Mouse (Mus musculus): ENCODE data around the gene Spop. TPM values are rescaled to one million over a fixed set of nuclear protein-coding genes. Genes with fewer than 3 reads are reported as not detected.
"Not testable (repeated sequence)": the region's sequence is repeated elsewhere in the genome, so short reads cannot be mapped to it uniquely, and the experiment has no call there.

Gene Spop
- polyA plus RNA-seq, 1 experiment from 2014 or later: 89.6 TPM

GRCm38 (mm10) chr11:95500412-95500811 lies 86.5 kb downstream of the Spop start:
- 50% methylated on average over 4 of the region's 4 CpGs for WGBS
- ATAC-seq (ENCODE audit: insufficient number of reproducible peaks, insufficient read depth, low FRiP score, low read depth): no peak

GRCm38 (mm10) chr11:95500836-95501235 lies 87.0 kb downstream of the Spop start:
- Histone ChIP-seq H3K27me3 (ENCODE audit: control insufficient read depth, insufficient read depth, low read length) (no peaks in the 10 kb centered on the region), H3K27ac (replicated peaks in 1 of 2; ENCODE audit: control insufficient read depth in 1 of 2, insufficient read depth in 1 of 2, low read depth in 2 of 2, low read length in 2 of 2) (no peak overlapping the region), H3K9ac (ENCODE audit: low read length) (no peak overlapping the region), H3K9me3 (ENCODE audit: control insufficient read depth, low read length) (no peaks in the 10 kb centered on the region), H3K36me3 (ENCODE audit: control insufficient read depth, insufficient read depth, low read length) (peaks cover 11% of the 10 kb centered on the region; the same call in 1 of the 2 replicates), H3K4me3 (ENCODE audit: control insufficient read depth in 1 of 2, insufficient read depth in 1 of 2, low read depth in 1 of 2, low read length in 2 of 2) (no peak overlapping the region), H3K4me2 (ENCODE audit: low read length) (no peak overlapping the region), H3K4me1 (ENCODE audit: control insufficient read depth in 2 of 2, insufficient read depth in 2 of 2, low read length in 2 of 2) (peaks cover 9% of the 10 kb centered on the region in 2 experiments; a peak in 3 of 4 replicates)
- 60% methylated on average over 3 of the region's 3 CpGs for WGBS
- no peak for ATAC-seq (ENCODE audit: insufficient number of reproducible peaks, insufficient read depth, low FRiP score, low read depth)

More at GRCm38 (mm10) chr11:95500412-95500811, 86.5 kb downstream of the Spop start:
- no peaks in the 10 kb centered on the region for H3K27me3 ChIP-seq (ENCODE audit: control insufficient read depth, insufficient read depth, low read length)
- no peak overlapping the region for H3K4me3 ChIP-seq (ENCODE audit: control insufficient read depth in 1 of 2, insufficient read depth in 1 of 2, low read depth in 1 of 2, low read length in 2 of 2)
- no peak overlapping the region for H3K4me2 ChIP-seq (ENCODE audit: low read length)
- H3K27ac ChIP-seq (replicated peaks in 1 of 2; ENCODE audit: control insufficient read depth in 1 of 2, insufficient read depth in 1 of 2, low read depth in 2 of 2, low read length in 2 of 2): no peak overlapping the region
- no peak overlapping the region for H3K9ac ChIP-seq (ENCODE audit: low read length)
- H3K9me3 ChIP-seq (ENCODE audit: control insufficient read depth, low read length): no peaks in the 10 kb centered on the region
- H3K4me1 ChIP-seq (ENCODE audit: control insufficient read depth in 2 of 2, insufficient read depth in 2 of 2, low read length in 2 of 2): peaks cover 9% of the 10 kb centered on the region in 2 experiments; a peak in 3 of 4 replicates
- peaks cover 11% of the 10 kb centered on the region; the same call in 1 of the 2 replicates for H3K36me3 ChIP-seq (ENCODE audit: control insufficient read depth, insufficient read depth, low read length)

GRCm38 (mm10) chr11:95501826-95502225 lies 87.9 kb downstream of the Spop start:
- WGBS: 77% methylated on average over 8 of the region's 8 CpGs
- H3K4me3 ChIP-seq (ENCODE audit: control insufficient read depth in 1 of 2, insufficient read depth in 1 of 2, low read depth in 1 of 2, low read length in 2 of 2); H3K9me3 ChIP-seq (ENCODE audit: control insufficient read depth, low read length); H3K4me1 ChIP-seq (ENCODE audit: control insufficient read depth in 2 of 2, insufficient read depth in 2 of 2, low read length in 2 of 2); H3K9ac ChIP-seq (ENCODE audit: low read length); H3K27ac ChIP-seq (replicated peaks in 1 of 2; ENCODE audit: control insufficient read depth in 1 of 2, insufficient read depth in 1 of 2, low read depth in 2 of 2, low read length in 2 of 2); H3K27me3 ChIP-seq (ENCODE audit: control insufficient read depth, insufficient read depth, low read length); H3K4me2 ChIP-seq (ENCODE audit: low read length); ATAC-seq (ENCODE audit: insufficient number of reproducible peaks, insufficient read depth, low FRiP score, low read depth): not testable (repeated sequence)
- H3K36me3 ChIP-seq (ENCODE audit: control insufficient read depth, insufficient read depth, low read length): peaks cover 11% of the 10 kb centered on the region; the same call in 1 of the 2 replicates

- H3K4me1 ChIP-seq (ENCODE audit: control insufficient read depth in 2 of 2, insufficient read depth in 2 of 2, low read length in 2 of 2): peaks cover 9 to 12% of the 10 kb centered on the region in 2 experiments; a peak in 3 of 4 replicates
- 0 out of 2 replicates have a peak, but pooled peaks cover 3% of the 10 kb centered on the region for H3K27me3 ChIP-seq (ENCODE audit: control insufficient read depth, insufficient read depth, low read length)
- 35% methylated on average over 10 of the region's 10 CpGs for WGBS
- H3K27ac ChIP-seq (replicated peaks in 1 of 2; ENCODE audit: control insufficient read depth in 1 of 2, insufficient read depth in 1 of 2, low read depth in 2 of 2, low read length in 2 of 2): peak overlapping the region; percentile 32 to 64; a peak in 3 of 4 replicates
- H3K9me3 ChIP-seq (ENCODE audit: control insufficient read depth, low read length): no peaks in the 10 kb centered on the region
- H3K4me3 ChIP-seq (ENCODE audit: control insufficient read depth in 1 of 2, insufficient read depth in 1 of 2, low read depth in 1 of 2, low read length in 2 of 2): no peak overlapping the region
- no peak overlapping the region for H3K9ac ChIP-seq (ENCODE audit: low read length)
- H3K4me2 ChIP-seq (ENCODE audit: low read length): peak overlapping the region; percentile 2; the same call in 1 of the 2 replicates
- no peaks in the 10 kb centered on the region; the same call in 1 of the 2 replicates for H3K36me3 ChIP-seq (ENCODE audit: control insufficient read depth, insufficient read depth, low read length)
- ATAC-seq (ENCODE audit: insufficient number of reproducible peaks, insufficient read depth, low FRiP score, low read depth): 0 out of 2 replicates have a peak, but pooled peaks have one; percentile 18
Measured at GRCm38 (mm10) chr11:95503581-95504180, 89.8 kb downstream of the Spop start.

- Histone ChIP-seq H3K36me3 (ENCODE audit: control insufficient read depth, insufficient read depth, low read length) (no peaks in the 10 kb centered on the region), H3K9ac (ENCODE audit: low read length) (no peak overlapping the region), H3K27me3 (ENCODE audit: control insufficient read depth, insufficient read depth, low read length) (0 out of 2 replicates have a peak, but pooled peaks cover 3% of the 10 kb centered on the region), H3K4me3 (ENCODE audit: control insufficient read depth in 1 of 2, insufficient read depth in 1 of 2, low read depth in 1 of 2, low read length in 2 of 2) (no peak overlapping the region), H3K4me2 (ENCODE audit: low read length) (no peak overlapping the region; the same call in 1 of the 2 replicates), H3K27ac (replicated peaks in 1 of 2; ENCODE audit: control insufficient read depth in 1 of 2, insufficient read depth in 1 of 2, low read depth in 2 of 2, low read length in 2 of 2) (peak overlapping the region; percentile 27 to 64; a peak in 3 of 4 replicates), H3K4me1 (ENCODE audit: control insufficient read depth in 2 of 2, insufficient read depth in 2 of 2, low read length in 2 of 2) (peaks cover 9 to 12% of the 10 kb centered on the region in 2 experiments; a peak in 3 of 4 replicates), H3K9me3 (ENCODE audit: control insufficient read depth, low read length) (no peaks in the 10 kb centered on the region)
- ATAC-seq (ENCODE audit: insufficient number of reproducible peaks, insufficient read depth, low FRiP score, low read depth): no peak
- 78% methylated on average over 6 of the region's 6 CpGs for WGBS
Measured at GRCm38 (mm10) chr11:95504271-95504731, 90.4 kb downstream of the Spop start.

- Histone ChIP-seq H3K4me3 (ENCODE audit: control insufficient read depth in 1 of 2, insufficient read depth in 1 of 2, low read depth in 1 of 2, low read length in 2 of 2) (no peak overlapping the region), H3K4me2 (ENCODE audit: low read length) (no peak overlapping the region), H3K4me1 (ENCODE audit: control insufficient read depth in 2 of 2, insufficient read depth in 2 of 2, low read length in 2 of 2) (peaks cover 9 to 12% of the 10 kb centered on the region in 2 experiments; a peak in 3 of 4 replicates), H3K27ac (replicated peaks in 1 of 2; ENCODE audit: control insufficient read depth in 1 of 2, insufficient read depth in 1 of 2, low read depth in 2 of 2, low read length in 2 of 2) (no peak overlapping the region), H3K27me3 (ENCODE audit: control insufficient read depth, insufficient read depth, low read length) (peaks cover 14% of the 10 kb centered on the region), H3K9ac (ENCODE audit: low read length) (no peak overlapping the region), H3K36me3 (ENCODE audit: control insufficient read depth, insufficient read depth, low read length) (no peaks in the 10 kb centered on the region), H3K9me3 (ENCODE audit: control insufficient read depth, low read length) (no peaks in the 10 kb centered on the region)
- 47% methylated on average over 12 of the region's 12 CpGs for WGBS
- ATAC-seq (ENCODE audit: insufficient number of reproducible peaks, insufficient read depth, low FRiP score, low read depth): no peak
Measured at GRCm38 (mm10) chr11:95507041-95507716, 93.3 kb downstream of the Spop start.

- Histone ChIP-seq H3K36me3 (ENCODE audit: control insufficient read depth, insufficient read depth, low read length) (no peaks in the 10 kb centered on the region), H3K4me2 (ENCODE audit: low read length) (no peak overlapping the region), H3K27ac (replicated peaks in 1 of 2; ENCODE audit: control insufficient read depth in 1 of 2, insufficient read depth in 1 of 2, low read depth in 2 of 2, low read length in 2 of 2) (no peak overlapping the region), H3K4me1 (ENCODE audit: control insufficient read depth in 2 of 2, insufficient read depth in 2 of 2, low read length in 2 of 2) (peaks cover 9 to 12% of the 10 kb centered on the region in 2 experiments; a peak in 3 of 4 replicates), H3K9ac (ENCODE audit: low read length) (no peak overlapping the region), H3K27me3 (ENCODE audit: control insufficient read depth, insufficient read depth, low read length) (peaks cover 20% of the 10 kb centered on the region), H3K4me3 (ENCODE audit: control insufficient read depth in 1 of 2, insufficient read depth in 1 of 2, low read depth in 1 of 2, low read length in 2 of 2) (no peak overlapping the region), H3K9me3 (ENCODE audit: control insufficient read depth, low read length) (no peaks in the 10 kb centered on the region)
- WGBS: 68% methylated on average over 5 of the region's 5 CpGs
- ATAC-seq (ENCODE audit: insufficient number of reproducible peaks, insufficient read depth, low FRiP score, low read depth): no peak
Measured at GRCm38 (mm10) chr11:95507785-95508184, 93.9 kb downstream of the Spop start.
